Mouse (Mus musculus) G1E (cell line): ENCODE data around the gene Plekhf1.

Experiments
- CTCF ChIP-seq: IDR thresholded peaks from 2 replicates; pipeline ENCODE4 v1.5.1; 2012; ENCODE audit warnings: low read depth, low read length, inconsistent platforms, mixed read lengths
- GATA1 ChIP-seq: IDR thresholded peaks from 2 replicates; pipeline ENCODE4 v1.6.1; 2012; ENCODE audit warnings: borderline replicate concordance, low read length, inconsistent platforms, mixed read lengths
- POLR2AphosphoS5 ChIP-seq: IDR thresholded peaks from 2 replicates; pipeline ENCODE4 v1.6.1; 2012; ENCODE audit warnings: low read depth, low read length, inconsistent platforms; ENCODE audit not compliant: insufficient replicate concordance
- TAL1 ChIP-seq: conservative IDR thresholded peaks from 2 replicates; pipeline ENCODE4 v1.6.1; 2012; ENCODE audit warnings: low read depth, low read length, inconsistent platforms, mixed read lengths

DNA sequence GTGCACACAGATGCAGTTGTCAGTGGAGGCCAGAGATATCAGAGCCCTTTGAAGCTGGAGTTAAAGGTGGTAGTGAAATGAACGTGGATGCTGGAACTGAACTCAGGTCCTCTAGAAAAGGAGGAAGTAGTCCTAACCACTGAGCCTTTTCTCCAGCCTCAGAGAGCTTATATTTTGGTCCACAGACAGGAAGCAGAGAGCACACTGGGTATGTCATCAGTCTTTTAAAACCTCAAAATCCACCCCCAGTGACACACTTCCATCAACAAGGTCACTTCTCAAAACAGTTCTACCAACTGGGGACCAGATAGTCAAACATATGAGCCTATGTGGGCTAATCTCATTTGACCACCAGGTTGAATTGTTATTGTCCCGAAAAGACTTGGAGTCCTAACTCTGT, 46.5 kb downstream of the Plekhf1 start:
- TF ChIP-seq CTCF, result no peak
- no peak for TF ChIP-seq GATA1
- TF ChIP-seq TAL1, result no peak
- no peak for TF ChIP-seq POLR2AphosphoS5
